Mouse (Mus musculus): ENCODE data around the gene Map4k3.

DNA sequence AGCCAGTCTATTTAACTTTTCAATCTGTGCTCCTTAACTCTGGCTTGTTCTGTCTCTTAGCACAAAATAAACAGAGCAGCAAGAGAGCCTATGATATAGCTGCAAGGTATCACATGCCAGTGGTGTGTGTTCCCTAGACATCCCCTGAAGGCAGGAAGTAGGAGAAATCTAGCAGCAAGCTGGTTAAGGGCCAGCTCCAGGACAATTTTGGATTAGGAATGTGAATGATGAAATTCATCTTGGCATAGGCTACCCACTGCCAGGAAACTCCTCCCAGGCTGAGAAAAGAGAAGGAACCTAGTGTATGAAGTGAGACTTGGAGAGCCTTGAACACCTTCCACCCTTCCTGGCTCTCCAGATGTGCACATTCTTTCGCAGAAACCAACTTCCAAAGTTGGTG, 49.3 kb upstream of the Map4k3 start:
- TF ChIP-seq CTCF (IDR thresholded peaks at IDR 0.05) (no peak), POLR2A (IDR thresholded peaks at IDR 0.05; ENCODE audit: insufficient read depth, low read depth, low read length) (no peak)

Measured in heart, adult 2 months (tissue).